Mouse (Mus musculus): ENCODE data around the gene Slc5a9. TPM values are rescaled to one million over a fixed set of nuclear protein-coding genes. Genes with fewer than 3 reads are reported as not detected.

The Slc5a9 gene
- total and polyA plus RNA-seq, 2 experiments = not detected

GRCm38 (mm10) chr4:111897755-111898154, 5.0 kb downstream of the Slc5a9 start:
- 30% methylated on average over 1 of the region's 1 CpGs for WGBS
- Histone ChIP-seq H3K27me3 (ENCODE audit: control insufficient read depth, insufficient read depth, low read length) (no peaks in the 10 kb centered on the region), H3K9ac (ENCODE audit: low read depth, low read length) (no peak overlapping the region), H3K36me3 (ENCODE audit: control insufficient read depth, insufficient read depth, low read length) (no peaks in the 10 kb centered on the region), H3K79me2 (ENCODE audit: control insufficient read depth, insufficient read depth, low read length) (no peaks in the 10 kb centered on the region), H3K27ac (replicated peaks; ENCODE audit: insufficient read depth, low read depth, low read length) (no peak overlapping the region), H3K4me3 (ENCODE audit: insufficient read depth, low read depth, low read length) (no peak overlapping the region), H3K4me1 (ENCODE audit: control insufficient read depth, insufficient read depth, low read length) (no peaks in the 10 kb centered on the region)
- TF ChIP-seq CTCF (IDR thresholded peaks at IDR 0.05; ENCODE audit: low read depth, low read length) (no peak), POLR2A (IDR thresholded peaks at IDR 0.05; ENCODE audit: extremely low read depth, insufficient read depth, low read length) (no peak)
- no peak for DNase-seq (ENCODE audit: extremely low read depth, low read depth, low spot score)

GRCm38 (mm10) chr4:111892138-111892537, 10.6 kb downstream of the Slc5a9 start:
- Histone ChIP-seq H3K27me3 (ENCODE audit: control insufficient read depth, insufficient read depth, low read length) (no peaks in the 10 kb centered on the region), H3K4me1 (ENCODE audit: control insufficient read depth, insufficient read depth, low read length) (no peaks in the 10 kb centered on the region), H3K36me3 (ENCODE audit: control insufficient read depth, insufficient read depth, low read length) (no peaks in the 10 kb centered on the region), H3K27ac (replicated peaks; ENCODE audit: insufficient read depth, low read depth, low read length) (no peak overlapping the region), H3K9ac (ENCODE audit: low read depth, low read length) (no peak overlapping the region), H3K79me2 (ENCODE audit: control insufficient read depth, insufficient read depth, low read length) (no peaks in the 10 kb centered on the region), H3K4me3 (ENCODE audit: insufficient read depth, low read depth, low read length) (no peak overlapping the region)
- no peak for TF ChIP-seq POLR2A (IDR thresholded peaks at IDR 0.05; ENCODE audit: extremely low read depth, insufficient read depth, low read length)
- TF ChIP-seq CTCF (IDR thresholded peaks at IDR 0.05; ENCODE audit: low read depth, low read length) = no peak
- DNase-seq (ENCODE audit: extremely low read depth, low read depth, low spot score) = no peak

GRCm38 (mm10) chr4:111886607-111887006, 16.1 kb downstream of the Slc5a9 start:
- Histone ChIP-seq H3K9ac (ENCODE audit: low read depth, low read length) (no peak overlapping the region), H3K27ac (replicated peaks; ENCODE audit: insufficient read depth, low read depth, low read length) (no peak overlapping the region), H3K79me2 (ENCODE audit: control insufficient read depth, insufficient read depth, low read length) (no peaks in the 10 kb centered on the region), H3K27me3 (ENCODE audit: control insufficient read depth, insufficient read depth, low read length) (no peaks in the 10 kb centered on the region), H3K36me3 (ENCODE audit: control insufficient read depth, insufficient read depth, low read length) (no peaks in the 10 kb centered on the region), H3K4me3 (ENCODE audit: insufficient read depth, low read depth, low read length) (peak overlapping the region; percentile 35; the same call in 1 of the 2 replicates), H3K4me1 (ENCODE audit: control insufficient read depth, insufficient read depth, low read length) (peaks cover 5% of the 10 kb centered on the region)
- DNase-seq (ENCODE audit: extremely low read depth, low read depth, low spot score) = peak; percentile 50
- no peak for TF ChIP-seq CTCF (IDR thresholded peaks at IDR 0.05; ENCODE audit: low read depth, low read length)
- WGBS = 12% methylated on average over 4 of the region's 4 CpGs

- Histone ChIP-seq H3K9ac (ENCODE audit: low read depth, low read length) (peak overlapping the region; percentile 45; the same call in 1 of the 2 replicates), H3K27ac (replicated peaks; ENCODE audit: insufficient read depth, low read depth, low read length) (no peak overlapping the region), H3K36me3 (ENCODE audit: control insufficient read depth, insufficient read depth, low read length) (no peaks in the 10 kb centered on the region), H3K4me3 (ENCODE audit: insufficient read depth, low read depth, low read length) (0 out of 2 replicates have a peak overlapping the region, but pooled peaks have one; percentile 3), H3K79me2 (ENCODE audit: control insufficient read depth, insufficient read depth, low read length) (no peaks in the 10 kb centered on the region), H3K4me1 (ENCODE audit: control insufficient read depth, insufficient read depth, low read length) (peaks cover 5% of the 10 kb centered on the region), H3K27me3 (ENCODE audit: control insufficient read depth, insufficient read depth, low read length) (no peaks in the 10 kb centered on the region)
- TF ChIP-seq CTCF (IDR thresholded peaks at IDR 0.05; ENCODE audit: low read depth, low read length) = no peak
- no peak for TF ChIP-seq POLR2A (IDR thresholded peaks at IDR 0.05; ENCODE audit: extremely low read depth, insufficient read depth, low read length)
- DNase-seq (ENCODE audit: extremely low read depth, low read depth, low spot score) = peak; percentile 40
- 5% methylated on average over 7 of the region's 7 CpGs for WGBS
Observed at GRCm38 (mm10) chr4:111886018-111886417, 16.7 kb downstream of the Slc5a9 start.

- no peaks in the 10 kb centered on the region for H3K27me3 ChIP-seq (ENCODE audit: control insufficient read depth, insufficient read depth, low read length)
- no peaks in the 10 kb centered on the region for H3K79me2 ChIP-seq (ENCODE audit: control insufficient read depth, insufficient read depth, low read length)
- H3K36me3 ChIP-seq (ENCODE audit: control insufficient read depth, insufficient read depth, low read length) = no peaks in the 10 kb centered on the region
- no peak overlapping the region for H3K9ac ChIP-seq (ENCODE audit: low read depth, low read length)
- H3K27ac ChIP-seq (replicated peaks; ENCODE audit: insufficient read depth, low read depth, low read length) = no peak overlapping the region
- H3K4me3 ChIP-seq (ENCODE audit: insufficient read depth, low read depth, low read length) = no peak overlapping the region
- no peak for TF ChIP-seq CTCF (IDR thresholded peaks at IDR 0.05; ENCODE audit: low read depth, low read length)
- no peak for TF ChIP-seq POLR2A (IDR thresholded peaks at IDR 0.05; ENCODE audit: extremely low read depth, insufficient read depth, low read length)
- WGBS = 71% methylated on average over 12 of the region's 12 CpGs
- H3K4me1 ChIP-seq (ENCODE audit: control insufficient read depth, insufficient read depth, low read length) = peaks cover 5% of the 10 kb centered on the region
- DNase-seq (ENCODE audit: extremely low read depth, low read depth, low spot score) = no peak
Observed at GRCm38 (mm10) chr4:111883543-111883942, 19.2 kb downstream of the Slc5a9 start.

- WGBS = 43% methylated on average over 4 of the region's 4 CpGs
- no peaks in the 10 kb centered on the region for H3K4me1 ChIP-seq (ENCODE audit: control insufficient read depth, insufficient read depth, low read length)
- no peak for DNase-seq (ENCODE audit: extremely low read depth, low read depth, low spot score)
Observed at GRCm38 (mm10) chr4:111880112-111880875, 22.4 kb downstream of the Slc5a9 start.

More at GRCm38 (mm10) chr4:111880112-111880875, 22.4 kb downstream of the Slc5a9 start:
- Histone ChIP-seq H3K4me3 (ENCODE audit: insufficient read depth, low read depth, low read length) (no peak overlapping the region), H3K9ac (ENCODE audit: low read depth, low read length) (no peak overlapping the region), H3K36me3 (ENCODE audit: control insufficient read depth, insufficient read depth, low read length) (no peaks in the 10 kb centered on the region), H3K79me2 (ENCODE audit: control insufficient read depth, insufficient read depth, low read length) (no peaks in the 10 kb centered on the region), H3K27ac (replicated peaks; ENCODE audit: insufficient read depth, low read depth, low read length) (no peak overlapping the region), H3K27me3 (ENCODE audit: control insufficient read depth, insufficient read depth, low read length) (no peaks in the 10 kb centered on the region)
- TF ChIP-seq CTCF (IDR thresholded peaks at IDR 0.05; ENCODE audit: low read depth, low read length) = no peak
- TF ChIP-seq POLR2A (IDR thresholded peaks at IDR 0.05; ENCODE audit: extremely low read depth, insufficient read depth, low read length) = no peak

Measured in liver, adult 2 months (tissue).